Mouse (Mus musculus) mouse embryonic stem cell (cell line): ENCODE measurements at regions not wholly inside any gene's neighbourhood (a gene's known extent, or its start where the extent isn't known, plus 50 kb on each side); places are given as distances from the start of the nearest gene placed in this dataset.

Experiments
- in situ Hi-C, 2 experiments: fragments of 300-500 bp; cut with MboI; formaldehyde crosslinking; loops; 1 replicate in 1 of 2; 3 replicates in 1 of 2; pipeline ENCODE4 v1.14.3; 2019 to 2020; ENCODE audit warnings: low sequenced_read_pairs in 2 of 2, low pct_unique_long_range_greater_than_20kb in 1 of 2, mixed read lengths in 1 of 2; ENCODE audit not compliant: unreplicated experiment in 1 of 2

DNA sequence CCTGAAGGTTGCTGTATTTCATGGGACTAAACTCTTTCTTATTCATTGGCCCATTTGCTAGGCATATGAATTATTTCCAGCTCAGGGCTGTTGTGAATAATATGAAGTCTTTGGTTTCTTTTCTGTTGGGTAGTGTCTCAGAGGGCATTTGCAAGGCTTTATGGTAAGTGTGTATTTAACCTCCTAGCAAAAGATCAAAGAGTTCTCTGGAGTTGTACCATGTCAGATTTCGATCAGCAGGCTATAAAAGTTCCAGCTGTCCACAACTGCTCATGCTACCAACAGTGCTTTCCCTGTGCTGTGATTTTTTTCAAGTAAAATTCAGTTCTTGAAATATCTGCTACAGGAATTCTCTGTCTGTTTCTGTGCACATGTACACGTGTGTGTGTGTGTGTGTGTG lies 165.5 kb upstream of the Zc3h12c start:
- in situ Hi-C loops: no loop called here

DNA sequence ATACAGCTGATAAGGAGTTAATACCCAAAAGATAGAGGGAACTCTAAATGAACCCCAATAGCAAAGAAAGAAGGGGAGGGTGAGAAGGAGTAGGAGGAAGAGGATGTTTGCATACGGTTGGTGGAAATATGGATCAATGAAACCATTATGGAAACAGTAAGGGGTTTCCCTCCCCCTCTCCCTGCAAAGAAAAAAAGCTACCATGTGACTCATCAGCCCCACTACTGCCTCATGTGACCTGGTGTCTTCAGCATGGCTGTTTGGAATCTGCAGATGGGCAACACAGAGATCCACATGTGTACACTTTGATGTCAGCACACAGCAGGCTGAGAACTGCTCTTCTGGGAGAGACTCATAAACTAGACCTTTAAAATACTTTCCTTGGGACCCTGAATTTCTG lies 163.4 kb upstream of the Zc3h12c start:
- in situ Hi-C loops: no loop called here

DNA sequence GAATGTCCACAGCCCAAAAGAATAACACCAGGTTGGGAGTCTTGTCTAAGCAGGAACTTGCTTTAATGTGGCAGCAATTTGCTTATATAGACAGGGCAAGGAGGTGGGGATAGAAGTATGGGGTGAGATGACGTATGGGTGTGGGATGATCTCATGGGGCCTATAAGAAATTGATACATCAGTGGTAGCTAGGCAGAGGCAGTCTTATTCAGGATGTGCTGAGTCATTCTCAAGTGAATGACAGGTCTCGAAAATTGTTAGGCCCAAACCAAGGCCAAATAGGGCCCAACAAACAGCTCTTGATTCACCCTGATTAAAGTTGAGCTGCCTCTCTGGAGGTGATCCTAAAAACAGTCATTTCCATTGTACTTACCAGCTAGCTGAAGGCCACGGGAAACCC lies 162.3 kb upstream of the Zc3h12c start:
- in situ Hi-C loops: no loop called here

DNA sequence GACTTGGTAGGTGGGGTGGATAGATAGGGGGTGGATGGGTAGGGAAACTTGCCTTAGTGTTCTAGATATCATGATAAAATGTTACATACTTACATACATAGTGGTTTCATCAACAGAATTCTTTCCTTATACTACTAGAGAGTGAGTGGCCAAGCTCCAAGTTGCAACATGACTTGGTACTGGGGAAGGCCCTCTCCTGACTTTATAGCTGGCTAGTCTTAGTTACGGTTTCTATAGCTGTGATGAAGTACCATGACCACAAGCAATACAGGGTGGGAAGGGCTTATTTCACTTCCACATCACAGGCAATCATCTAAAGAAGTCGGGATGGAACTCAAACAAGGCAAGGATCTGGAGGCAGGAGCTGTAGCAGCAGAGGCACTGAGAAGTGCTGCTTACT lies 156.0 kb upstream of the Zc3h12c start:
- in situ Hi-C loops: no loop called here

DNA sequence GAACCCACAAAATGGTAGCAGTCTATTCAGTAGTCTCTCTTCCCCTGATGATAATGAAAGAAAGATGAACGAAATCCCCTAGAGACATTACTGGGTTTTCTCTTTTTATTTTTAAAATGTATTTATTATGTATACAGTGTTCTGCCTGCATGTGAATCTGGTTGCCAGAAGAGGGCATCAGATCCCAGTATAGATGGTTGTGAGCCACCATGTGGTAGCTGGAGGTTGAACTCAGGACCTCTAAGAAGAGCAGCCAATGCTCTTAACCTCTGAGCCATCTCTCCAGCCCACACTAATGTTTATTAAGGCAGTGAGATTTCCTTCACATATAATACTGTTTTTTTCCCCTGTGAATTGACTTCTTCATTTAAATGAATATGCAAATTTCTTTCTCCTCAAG lies 155.4 kb upstream of the Zc3h12c start:
- in situ Hi-C loops: no loop called here

DNA sequence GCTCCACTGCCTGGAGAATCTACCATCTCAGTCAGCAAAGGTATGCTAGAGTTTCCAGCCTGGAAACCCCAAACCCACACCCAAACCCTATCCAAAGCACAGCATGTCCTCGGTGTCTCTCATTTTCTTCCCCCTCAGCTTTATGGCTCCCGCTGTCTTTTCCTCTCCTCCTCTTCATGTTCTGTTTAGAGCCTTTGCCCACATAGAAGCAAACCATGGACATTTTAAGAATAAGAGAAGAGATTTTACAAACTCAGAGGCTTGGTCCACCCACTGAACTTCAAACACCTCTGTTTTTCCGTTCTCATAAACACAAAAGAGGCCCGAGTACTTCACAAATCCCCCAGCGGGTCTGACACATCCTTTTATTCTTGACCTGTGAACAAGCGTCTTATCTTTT lies 154.9 kb upstream of the Zc3h12c start:
- in situ Hi-C loops: no loop called here

DNA sequence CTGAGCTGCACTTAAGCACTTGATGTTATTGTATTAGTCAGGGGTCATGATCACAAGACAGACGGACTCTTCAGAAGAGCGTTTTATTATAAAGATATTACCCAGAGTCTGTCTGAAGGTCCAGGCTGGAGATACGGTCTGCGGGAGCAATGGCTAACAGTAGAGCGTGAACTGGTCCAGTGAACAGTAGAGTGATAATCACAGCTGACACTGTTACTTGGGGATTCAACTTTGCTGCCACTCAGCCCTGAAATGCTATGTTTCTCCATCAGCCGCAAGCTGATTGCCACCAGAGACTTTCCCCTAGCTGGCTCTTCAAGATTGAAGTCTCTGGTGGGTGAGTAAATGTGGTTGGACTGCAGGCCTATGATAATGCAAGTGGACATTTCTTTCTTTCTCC lies 133.1 kb upstream of the Zc3h12c start:
- in situ Hi-C loops: no loop called here

DNA sequence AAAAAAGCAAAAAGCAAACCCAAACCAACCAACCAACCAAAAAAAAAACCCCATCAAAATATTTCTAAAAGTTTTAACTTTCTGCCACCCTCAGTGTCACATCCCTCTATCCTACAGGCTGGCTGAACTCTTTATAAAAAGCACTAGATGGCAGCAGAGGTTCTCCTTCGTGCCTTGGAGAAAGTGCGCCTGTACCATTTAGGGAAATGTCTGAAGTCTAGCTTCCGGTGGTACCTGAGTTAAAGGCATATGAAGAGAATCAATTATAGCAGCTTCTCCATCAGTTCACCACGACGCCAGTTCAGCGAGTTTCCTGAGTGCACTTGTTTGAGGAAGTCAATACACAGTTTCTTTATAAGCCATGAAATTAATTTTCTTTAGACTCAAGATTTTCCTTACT lies 130.0 kb upstream of the Zc3h12c start:
- in situ Hi-C loops: loop anchor here (25.0 kb wide), 1 partner anchor 311 kb away; no protein-coding TSS in a partner anchor

DNA sequence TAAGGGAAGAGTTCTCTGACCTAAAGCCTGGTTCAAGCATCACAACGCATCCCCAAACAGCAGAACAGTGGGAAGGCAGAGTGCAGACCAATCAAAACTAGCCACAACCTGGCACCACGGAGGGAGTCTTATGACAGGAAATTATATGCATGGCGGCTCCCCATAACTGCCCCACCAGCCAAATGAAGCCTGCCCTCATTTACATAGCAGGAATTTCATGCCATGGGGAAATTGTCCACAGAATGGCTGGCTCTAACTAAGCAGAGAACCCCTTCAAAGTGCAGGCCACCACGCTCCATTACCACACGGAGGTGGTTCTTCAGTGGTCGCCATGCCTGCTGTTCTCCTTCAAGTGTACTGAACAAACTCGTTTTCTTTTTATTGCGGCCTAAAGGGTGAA lies 126.3 kb upstream of the Zc3h12c start:
- in situ Hi-C loops: loop anchor here (25.0 kb wide), 1 partner anchor 307 kb away; no protein-coding TSS in a partner anchor

DNA sequence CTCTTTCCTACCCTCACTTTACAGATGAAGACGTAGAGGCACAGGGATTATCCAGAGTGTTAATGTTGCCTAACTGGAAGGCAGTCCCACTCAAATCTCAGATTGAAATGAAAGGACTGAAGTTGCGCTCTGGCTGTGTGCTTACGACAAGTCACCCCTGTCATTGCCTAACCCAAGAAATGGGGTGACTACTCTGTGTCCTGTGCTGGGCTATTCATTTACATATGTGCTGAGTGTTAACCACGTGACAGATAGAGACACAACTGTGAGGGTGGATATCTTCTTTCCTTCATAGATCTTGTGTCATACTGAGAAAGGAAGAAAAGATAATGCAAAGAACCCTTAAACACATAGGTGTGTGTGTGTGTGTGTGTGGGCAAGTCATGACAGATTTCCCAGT lies 120.7 kb upstream of the Zc3h12c start:
- in situ Hi-C loops: loop anchor here (10.0 to 25.0 kb wide), 3 partner anchors 124 to 302 kb away; partner anchors contain the start of gene Zc3h12c (in 1 of the 2)

DNA sequence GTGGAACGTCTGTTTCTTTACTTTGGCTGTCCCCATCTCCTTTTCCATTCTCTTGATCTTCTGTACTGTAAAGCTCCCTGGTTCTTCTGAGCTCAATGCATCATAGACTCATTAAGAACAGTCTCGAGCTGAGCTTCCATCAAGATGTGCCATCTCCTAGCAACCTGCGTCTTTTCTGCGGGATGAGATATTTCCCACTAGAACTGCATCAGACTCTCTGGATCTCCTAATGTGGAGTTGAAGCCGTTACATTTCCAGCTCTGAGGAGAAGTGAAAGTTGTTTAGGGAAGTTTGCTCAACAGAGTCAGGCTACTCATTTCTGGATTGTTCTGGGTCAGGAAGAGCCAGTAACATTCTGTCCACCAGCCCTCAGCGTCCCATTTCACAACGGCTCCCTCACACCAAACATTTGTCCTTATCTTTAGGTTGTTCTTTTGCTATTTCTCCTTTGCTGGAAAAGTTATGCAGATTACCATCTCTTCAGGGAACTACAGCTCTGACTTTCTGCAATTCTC lies 119.4 kb upstream of the Zc3h12c start:
- in situ Hi-C loops: loop anchor here (10.0 to 25.0 kb wide), 3 partner anchors 123 to 301 kb away; partner anchors contain the start of gene Zc3h12c (in 1 of the 2)

DNA sequence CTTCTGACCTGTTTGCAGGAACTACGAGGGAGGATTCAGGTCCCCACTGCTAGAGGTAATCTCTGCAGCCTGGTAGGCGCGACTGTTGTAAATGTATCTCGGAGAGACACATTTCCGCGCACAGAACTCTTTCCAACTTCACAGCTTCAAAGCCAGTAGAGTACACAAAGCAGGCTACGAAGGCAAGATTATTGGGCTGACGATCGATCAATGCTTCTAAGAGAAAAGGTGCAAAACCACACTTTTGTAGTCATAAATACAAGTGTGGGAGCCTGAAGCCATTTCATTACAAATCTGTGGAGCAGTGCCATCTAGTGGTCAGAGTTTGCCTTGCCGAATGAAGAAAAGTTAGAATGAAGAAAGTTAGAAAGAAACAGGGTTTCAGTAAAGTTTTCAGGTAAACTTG lies 118.9 kb upstream of the Zc3h12c start:
- in situ Hi-C loops: loop anchor here (10.0 to 25.0 kb wide), 3 partner anchors 122 to 300 kb away; partner anchors contain the start of gene Zc3h12c (in 1 of the 2)

DNA sequence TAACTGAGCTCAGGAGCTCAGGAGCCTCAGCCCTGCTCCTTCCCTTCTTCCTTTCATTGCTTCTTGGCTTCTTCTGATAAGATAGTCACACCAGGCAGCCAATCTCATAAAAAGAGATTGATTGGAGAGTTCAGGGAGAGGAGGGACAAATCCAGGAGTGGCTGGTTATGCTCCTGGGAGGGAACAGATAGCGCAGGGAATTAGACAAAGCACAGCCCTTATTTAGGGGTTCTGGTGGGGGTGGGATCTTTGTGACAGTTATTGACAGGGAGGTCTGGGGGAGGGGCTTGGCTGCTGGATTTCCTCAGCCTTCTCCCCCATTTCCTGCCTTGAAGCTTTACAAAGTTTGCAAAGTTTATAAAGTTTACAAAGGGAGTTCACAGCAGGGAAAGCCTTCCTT lies 117.7 kb upstream of the Zc3h12c start:
- in situ Hi-C loops: loop anchor here (10.0 to 25.0 kb wide), 3 partner anchors 121 to 299 kb away; partner anchors contain the start of gene Zc3h12c (in 1 of the 2)

DNA sequence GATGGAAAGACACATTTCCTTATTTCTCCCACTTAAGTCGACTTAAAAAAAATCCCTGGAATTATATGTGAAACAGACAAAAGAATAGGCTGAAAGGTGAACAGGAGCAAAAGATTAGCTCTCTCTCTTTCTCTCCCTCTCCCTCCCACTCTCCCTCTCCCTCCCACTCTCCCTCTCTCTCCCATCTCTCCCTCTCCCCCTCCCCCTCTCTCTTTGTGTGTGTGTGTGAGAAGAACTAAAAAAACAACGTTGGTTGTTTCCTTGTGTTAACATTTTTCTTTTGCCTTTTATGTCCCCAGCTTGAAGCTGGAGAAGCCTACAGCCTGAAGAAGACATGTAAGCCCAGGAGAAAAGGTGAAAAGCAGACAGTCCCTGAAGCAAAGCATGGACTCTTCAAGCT lies 115.2 kb upstream of the Zc3h12c start:
- in situ Hi-C loops: loop anchor here (10.0 to 25.0 kb wide), 3 partner anchors 119 to 296 kb away; partner anchors contain the start of gene Zc3h12c (in 1 of the 2)

DNA sequence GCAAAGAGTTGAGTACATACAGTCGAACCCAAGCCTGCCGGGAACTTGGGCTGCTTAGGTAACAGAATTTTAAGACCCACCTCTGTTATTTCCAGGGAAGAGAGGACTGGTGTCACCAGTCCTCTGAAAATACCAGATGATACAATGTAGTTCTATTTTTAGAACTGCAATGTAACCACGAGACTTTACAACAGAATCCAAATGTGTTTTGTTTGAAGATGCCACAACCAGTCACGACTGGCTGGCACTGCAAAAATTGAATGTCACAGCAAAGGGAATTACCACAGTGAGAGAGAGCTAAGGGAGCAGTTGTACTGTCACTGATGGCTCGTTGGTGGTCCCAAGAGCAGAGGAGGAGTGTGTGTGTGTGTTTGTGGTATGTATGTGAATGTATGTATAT lies 112.6 kb upstream of the Zc3h12c start:
- in situ Hi-C loops: loop anchor here (10.0 to 25.0 kb wide), 3 partner anchors 116 to 294 kb away; partner anchors contain the start of gene Zc3h12c (in 1 of the 2)

DNA sequence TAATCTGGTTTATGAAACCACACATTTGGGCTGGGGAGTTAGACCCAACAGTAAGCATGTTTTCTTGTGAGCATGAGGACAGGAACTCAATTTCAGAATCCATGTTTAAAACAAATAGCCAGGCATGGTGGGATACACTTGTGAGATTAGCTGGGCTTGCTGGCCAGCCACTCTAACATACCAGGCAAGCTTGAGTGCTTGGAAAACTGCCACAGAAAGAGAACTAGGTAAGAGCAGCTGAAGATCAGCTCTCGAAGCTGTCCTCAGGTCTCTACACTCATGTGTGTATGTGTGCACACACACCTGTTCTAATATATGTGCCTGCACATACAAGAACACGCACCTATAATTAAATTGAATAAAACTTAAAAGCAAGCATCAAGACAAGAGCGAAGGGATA lies 112.2 kb upstream of the Zc3h12c start:
- in situ Hi-C loops: loop anchor here (10.0 to 25.0 kb wide), 3 partner anchors 116 to 293 kb away; partner anchors contain the start of gene Zc3h12c (in 1 of the 2)

DNA sequence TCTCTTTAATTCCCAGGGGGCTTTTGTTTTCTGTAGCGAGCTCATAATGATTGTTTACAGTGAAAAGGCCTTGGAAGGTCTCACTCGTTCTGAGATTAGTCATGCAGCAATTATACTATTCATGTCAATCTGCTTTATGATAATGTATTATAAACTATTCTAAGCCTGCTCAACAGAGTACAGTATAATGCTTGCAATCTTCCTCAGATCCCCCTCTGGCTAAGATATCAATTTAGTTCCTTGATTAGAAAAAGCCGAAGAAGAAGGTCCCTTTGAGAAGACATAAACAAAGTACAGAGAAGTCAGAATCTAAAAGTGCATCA lies 110.3 kb upstream of the Zc3h12c start:
- in situ Hi-C loops: loop anchor here (10.0 to 25.0 kb wide), 2 partner anchors 114 to 291 kb away; partner anchors contain the start of gene Zc3h12c (in 1 of the 2)

DNA sequence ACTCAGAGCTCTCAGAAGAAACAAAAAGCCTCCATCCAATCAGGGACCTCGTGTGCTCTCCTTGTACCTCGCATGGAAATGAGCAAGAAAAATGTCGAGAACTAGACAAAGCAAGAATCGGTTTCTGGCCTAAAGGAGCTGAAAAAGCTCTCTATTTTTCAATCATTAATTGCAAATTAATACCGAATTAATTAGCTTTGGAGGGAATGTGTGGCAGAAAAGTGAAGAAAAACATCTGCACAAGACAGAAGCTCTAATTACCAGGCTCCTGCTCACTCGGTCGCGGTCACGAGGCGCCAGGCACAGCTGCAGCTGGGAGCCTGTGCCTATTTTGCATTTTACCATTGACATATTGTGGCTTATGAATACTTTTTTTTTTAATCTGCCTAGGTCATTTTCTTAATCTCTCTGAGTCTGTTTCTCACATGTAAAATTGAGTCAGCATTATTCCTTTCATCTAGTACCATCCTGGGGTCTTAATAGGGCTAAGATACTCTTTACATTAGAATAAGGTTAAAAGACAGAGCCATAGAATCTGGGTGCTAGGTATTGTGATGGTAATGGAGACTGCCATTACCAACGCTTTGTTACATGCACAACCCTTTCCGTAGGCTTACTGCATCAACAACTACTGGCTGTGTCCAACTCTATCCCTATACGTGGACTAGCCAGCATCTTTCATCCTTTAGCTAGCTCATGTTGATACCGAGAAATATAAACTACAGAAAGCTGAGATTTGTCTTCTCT lies 109.8 kb upstream of the Zc3h12c start:
- in situ Hi-C loops: loop anchor here (10.0 to 25.0 kb wide), 2 partner anchors 113 to 291 kb away; partner anchors contain the start of gene Zc3h12c (in 1 of the 2)

DNA sequence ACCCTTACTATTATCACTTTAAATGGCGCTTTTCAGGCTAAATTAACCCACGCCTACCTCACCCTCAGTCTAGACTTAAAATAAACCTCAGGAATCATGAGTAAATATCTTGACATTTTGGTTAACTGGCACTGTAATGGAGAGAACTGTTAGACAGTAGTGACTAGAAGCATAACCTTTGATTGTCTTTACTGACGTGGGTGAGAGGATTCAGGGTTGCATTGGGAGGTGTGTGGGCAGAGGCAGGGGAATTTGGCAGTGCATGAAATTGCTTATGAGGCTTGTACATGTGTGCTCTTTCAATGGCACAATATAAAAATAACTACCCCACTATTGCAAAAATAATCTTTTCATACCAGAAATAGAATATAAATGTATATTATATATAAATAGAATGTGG lies 105.6 kb upstream of the Zc3h12c start:
- in situ Hi-C loops: loop anchor here in 1 of 2 experiments (10.0 kb wide), 1 partner anchor 109 kb away; the partner anchor contains the start of gene Zc3h12c
